Mouse (Mus musculus) intestine, embryonic 15.5 days (tissue): ENCODE data around the gene Ptcra. TPM values are rescaled to one million over a fixed set of nuclear protein-coding genes. Genes with fewer than 3 reads are reported as not detected.

Experiments used
- ATAC-seq: fragments of 200-750 bp; cut with Nextera tagmentation; 2 replicates; pipeline ENCODE4 v1.8.0; 2017; ENCODE audit warnings: moderate TSS enrichment, moderate library complexity
- H3K27ac ChIP-seq: fragments of 300-500 bp; sonication (generic); 2 replicates; pipeline ENCODE4 v1.5.1; 2015; ENCODE audit warnings: mild to moderate bottlenecking, inconsistent platforms
- H3K27me3 ChIP-seq: fragments of 300-500 bp; sonication (generic); replicated peaks from 2 replicates; pipeline ENCODE4 v1.6.1; 2015; ENCODE audit warnings: inconsistent platforms
- H3K36me3 ChIP-seq: fragments of 300-500 bp; sonication (generic); 2 replicates; pipeline ENCODE4 v1.6.1; 2015; ENCODE audit warnings: inconsistent platforms
- H3K4me1 ChIP-seq: fragments of 300-500 bp; sonication (generic); replicated peaks from 2 replicates; pipeline ENCODE4 v1.6.1; 2015; ENCODE audit warnings: inconsistent platforms
- H3K4me2 ChIP-seq: fragments of 300-500 bp; sonication (generic); replicated peaks from 2 replicates; pipeline ENCODE4 v1.6.1; 2015; ENCODE audit warnings: mild to moderate bottlenecking, inconsistent platforms
- H3K4me3 ChIP-seq: fragments of 300-500 bp; sonication (generic); replicated peaks from 2 replicates; pipeline ENCODE4 v1.5.1; 2015; ENCODE audit warnings: inconsistent platforms
- H3K9ac ChIP-seq: fragments of 300-500 bp; sonication (generic); 2 replicates; pipeline ENCODE4 v1.6.1; 2015; ENCODE audit warnings: inconsistent platforms
- H3K9me3 ChIP-seq: fragments of 300-500 bp; sonication (generic); 2 replicates; pipeline ENCODE4 v1.6.1; 2016; ENCODE audit warnings: inconsistent platforms
- WGBS: fragments of 180-500 bp; shearing (Covaris S2); methylation state at CpG from one replicate; pipeline ENCODE4 v1.1.7; 2015; 5-methylcytosine and 5-hydroxymethylcytosine counted together
- polyA plus RNA-seq: library from polyadenylated mRNA; unstranded; fragments of >200 nt; fragmentation: Nextera tagmentation; extraction: Ambion mirVana; gene quantifications from 2 replicates; pipeline ENCODE4 v1.2.1, GENCODE M21; 2015

Ptcra gene
- polyA plus RNA-seq, 1 experiment from 2014 or later: 0.40 TPM

DNA sequence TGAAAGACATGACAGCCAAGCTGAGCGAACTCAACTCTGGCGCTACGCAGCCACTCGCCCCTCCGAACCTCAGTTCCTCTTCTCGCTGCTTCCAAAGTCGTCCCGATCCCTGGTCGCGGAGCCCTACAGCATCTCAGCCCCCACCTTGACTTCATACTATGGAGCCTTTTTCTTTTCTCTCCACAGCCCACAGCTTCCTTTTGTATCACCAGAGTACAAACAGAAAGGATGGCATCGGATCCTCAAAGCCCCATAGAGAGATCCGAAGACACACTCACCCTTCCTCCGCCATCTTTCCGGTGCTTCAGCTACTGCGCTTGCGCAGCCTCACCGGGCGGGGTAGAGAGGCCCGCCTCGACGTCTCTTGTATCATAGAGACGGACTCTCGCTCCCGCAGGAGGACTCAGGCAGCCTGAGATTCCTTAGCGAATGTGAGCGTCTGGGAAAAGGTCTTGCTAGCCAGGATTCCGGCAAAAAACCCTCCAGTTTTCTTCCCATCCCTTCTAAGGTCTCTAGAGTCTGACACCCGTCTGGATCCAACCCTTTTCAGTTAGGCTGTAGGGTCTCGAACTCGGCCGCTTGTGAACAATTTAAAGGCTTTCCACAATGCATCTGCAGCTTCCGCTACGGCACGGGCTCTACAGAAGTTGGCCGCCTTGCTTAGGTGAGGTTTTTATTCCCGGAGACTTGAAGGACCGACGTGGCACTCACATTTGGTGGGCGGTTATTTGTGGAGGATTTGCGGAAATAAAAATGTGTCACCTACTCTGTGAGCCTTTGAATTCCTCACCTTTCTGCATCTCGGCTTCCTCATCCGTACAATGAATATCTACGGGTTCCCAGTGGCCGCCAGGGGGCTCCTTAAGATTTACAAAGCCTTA lies 19.1 kb upstream of the Ptcra start, which contains the start of gene Rpl7l1:
Rpl7l1 (minus strand) TSS at position 332 of the 881 bp plus-strand sequence.
- Histone ChIP-seq H3K27ac (peak within 1 kb of the TSS; percentile 85), H3K9ac (peak within 1 kb of the TSS; percentile 68), H3K4me3 (peak within 1 kb of the TSS; percentile 68), H3K4me2 (peak within 1 kb of the TSS; percentile 62), H3K4me1 (0 out of 2 replicates have a peak, but pooled peaks cover 3% of the 10 kb centered on the region), H3K9me3 (no peaks in the 10 kb centered on the region), H3K36me3 (peaks cover 28% of the 10 kb centered on the region), H3K27me3 (no peaks in the 10 kb centered on the region)
- under 1% methylated on average over 44 of the region's 44 CpGs for WGBS
- ATAC-seq: peak; percentile 96

DNA sequence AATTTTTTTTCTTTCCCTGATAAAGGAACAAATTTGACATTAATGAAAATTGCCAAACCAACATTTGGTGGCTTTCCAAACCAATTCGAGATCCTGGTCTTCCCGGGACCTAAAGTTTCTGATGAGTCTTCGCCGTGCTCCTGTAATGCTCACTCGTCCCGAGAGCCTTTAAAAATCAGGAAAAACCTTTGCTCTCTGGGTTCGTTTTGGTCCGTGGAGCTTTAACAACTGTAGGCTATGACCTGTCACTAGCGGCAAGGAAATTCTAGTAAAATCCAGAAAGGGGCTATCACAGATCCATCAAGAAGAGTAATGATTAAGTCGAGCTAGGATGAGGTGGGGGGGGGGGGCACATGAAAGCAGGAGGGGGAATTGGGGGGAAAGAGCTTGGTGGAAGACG lies 18.4 kb upstream of the Ptcra start:
- 3% methylated on average over 11 of the region's 11 CpGs for WGBS
- ATAC-seq: no peak; the same call in 1 of the 2 replicates
- H3K36me3 ChIP-seq: peaks cover 32% of the 10 kb centered on the region
- H3K4me2 ChIP-seq: peak overlapping the region; percentile 62
- peak overlapping the region; percentile 85 for H3K27ac ChIP-seq
- 0 out of 2 replicates have a peak, but pooled peaks cover 3% of the 10 kb centered on the region for H3K4me1 ChIP-seq
- H3K9me3 ChIP-seq: no peaks in the 10 kb centered on the region
- peak overlapping the region; percentile 68 for H3K4me3 ChIP-seq
- no peaks in the 10 kb centered on the region for H3K27me3 ChIP-seq
- peak overlapping the region; percentile 68 for H3K9ac ChIP-seq

- peaks cover 47% of the 10 kb centered on the region for H3K36me3 ChIP-seq
- no peak for ATAC-seq
- 60% methylated on average over 3 of the region's 3 CpGs for WGBS
- no peak overlapping the region for H3K4me3 ChIP-seq
- H3K9ac ChIP-seq: no peak overlapping the region
- no peaks in the 10 kb centered on the region for H3K27me3 ChIP-seq
- H3K27ac ChIP-seq: no peak overlapping the region
- no peak overlapping the region for H3K4me2 ChIP-seq
- H3K4me1 ChIP-seq: peaks cover 14% of the 10 kb centered on the region
- H3K9me3 ChIP-seq: no peaks in the 10 kb centered on the region
Observed at GRCm38 (mm10) chr17:46776087-46776486, 12.6 kb upstream of the Ptcra start.

- Histone ChIP-seq H3K4me1 (peaks cover 13% of the 10 kb centered on the region), H3K36me3 (peaks cover 43% of the 10 kb centered on the region), H3K9ac (no peak overlapping the region), H3K9me3 (no peaks in the 10 kb centered on the region), H3K4me2 (no peak overlapping the region), H3K4me3 (no peak overlapping the region), H3K27ac (no peak overlapping the region), H3K27me3 (no peaks in the 10 kb centered on the region)
- 92% methylated on average over 9 of the region's 9 CpGs for WGBS
- ATAC-seq: no peak
Observed at GRCm38 (mm10) chr17:46775070-46775469, 11.6 kb upstream of the Ptcra start.

DNA sequence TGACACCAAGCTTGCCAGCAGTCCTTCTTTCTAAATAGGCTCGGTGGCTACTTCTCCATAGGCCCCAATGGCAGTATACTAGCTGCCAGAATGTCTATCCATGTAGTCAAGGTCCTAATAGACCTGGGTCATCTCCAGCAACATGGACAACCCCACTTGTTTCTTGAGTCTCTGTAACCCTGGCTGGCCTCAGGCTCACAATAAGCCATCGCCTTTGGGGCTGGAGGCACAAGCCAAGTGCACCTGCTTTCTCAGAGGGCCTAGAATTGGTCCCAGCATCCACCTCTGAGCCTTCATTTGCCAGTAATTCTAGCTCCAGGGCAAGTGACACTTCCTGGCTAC lies 10.6 kb upstream of the Ptcra start:
- Histone ChIP-seq H3K36me3 (peaks cover 35% of the 10 kb centered on the region), H3K4me2 (peak overlapping the region; percentile 70), H3K27me3 (no peaks in the 10 kb centered on the region), H3K9ac (no peak overlapping the region), H3K27ac (no peak overlapping the region; the same call in 1 of the 2 replicates), H3K4me3 (peak overlapping the region; percentile 91; the same call in 1 of the 2 replicates), H3K4me1 (peaks cover 13% of the 10 kb centered on the region), H3K9me3 (no peaks in the 10 kb centered on the region)
- ATAC-seq: no peak
- 56% methylated on average over 2 of the region's 2 CpGs for WGBS

GRCm38 (mm10) chr17:46773278-46774130 lies 10.0 kb upstream of the Ptcra start:
- Histone ChIP-seq H3K4me3 (peak overlapping the region; percentile 91), H3K27me3 (no peaks in the 10 kb centered on the region), H3K9me3 (no peaks in the 10 kb centered on the region), H3K27ac (peak overlapping the region; percentile 90), H3K4me1 (peaks cover 13% of the 10 kb centered on the region), H3K4me2 (peak overlapping the region; percentile 70), H3K9ac (peak overlapping the region; percentile 94), H3K36me3 (peaks cover 29% of the 10 kb centered on the region)
- 8% methylated on average over 20 of the region's 20 CpGs for WGBS
- peak; percentile 42 for ATAC-seq

DNA sequence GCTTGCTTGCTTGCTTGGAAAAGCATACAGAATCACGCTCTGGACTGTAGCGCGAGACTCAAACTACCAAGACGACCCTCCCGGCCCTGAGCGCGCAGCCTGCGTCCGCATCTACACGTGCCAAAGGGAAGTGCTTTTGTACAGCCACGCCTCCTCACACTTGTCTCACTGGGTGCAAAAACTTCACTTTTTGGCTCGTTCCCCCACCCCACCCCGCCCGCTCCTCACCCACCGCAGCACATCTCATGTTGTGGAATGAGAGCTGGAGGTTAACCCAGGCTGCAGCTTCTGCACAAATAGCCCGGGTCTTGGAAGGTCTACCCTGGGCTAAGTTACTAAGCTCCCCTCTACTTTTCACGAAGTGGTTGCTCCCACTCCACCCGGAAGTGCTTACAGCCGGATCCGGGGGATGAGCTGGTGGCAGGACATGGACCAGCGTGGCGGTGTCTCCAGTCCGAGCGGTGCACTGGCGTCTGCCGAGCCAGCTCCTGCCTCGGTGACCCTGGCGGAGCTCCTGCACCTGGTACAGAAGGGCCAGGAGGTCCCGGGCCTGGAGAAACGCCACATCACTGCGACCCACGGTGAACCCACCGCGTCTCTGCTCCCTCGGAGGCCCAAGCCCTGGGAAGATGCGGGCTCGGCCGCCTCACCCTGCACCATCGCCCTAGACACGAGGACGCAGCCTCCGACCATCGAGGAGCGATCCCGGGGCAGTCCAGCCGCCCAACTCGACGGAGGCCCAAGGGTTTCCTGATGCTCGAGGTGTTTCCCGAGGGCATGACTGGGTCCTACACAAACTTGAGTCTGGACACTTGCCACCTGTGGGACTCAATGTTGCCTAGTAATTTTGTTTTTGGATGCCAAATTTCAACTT lies 9.1 kb upstream of the Ptcra start, which contains the start of gene 2310039H08Rik:
2310039H08Rik (plus strand) TSS at position 232 of the 874 bp plus-strand sequence.
- peaks cover 20% of the 10 kb centered on the region for H3K36me3 ChIP-seq
- no peaks in the 10 kb centered on the region for H3K27me3 ChIP-seq
- ATAC-seq: peak; percentile 92
- WGBS: under 1% methylated on average over 50 of the region's 50 CpGs
- H3K27ac ChIP-seq: peak within 1 kb of the TSS; percentile 90
- H3K4me2 ChIP-seq: peak within 1 kb of the TSS; percentile 70
- peaks cover 13% of the 10 kb centered on the region for H3K4me1 ChIP-seq
- H3K4me3 ChIP-seq: peak within 1 kb of the TSS; percentile 91
- H3K9ac ChIP-seq: peak within 1 kb of the TSS; percentile 94
- H3K9me3 ChIP-seq: no peaks in the 10 kb centered on the region

DNA sequence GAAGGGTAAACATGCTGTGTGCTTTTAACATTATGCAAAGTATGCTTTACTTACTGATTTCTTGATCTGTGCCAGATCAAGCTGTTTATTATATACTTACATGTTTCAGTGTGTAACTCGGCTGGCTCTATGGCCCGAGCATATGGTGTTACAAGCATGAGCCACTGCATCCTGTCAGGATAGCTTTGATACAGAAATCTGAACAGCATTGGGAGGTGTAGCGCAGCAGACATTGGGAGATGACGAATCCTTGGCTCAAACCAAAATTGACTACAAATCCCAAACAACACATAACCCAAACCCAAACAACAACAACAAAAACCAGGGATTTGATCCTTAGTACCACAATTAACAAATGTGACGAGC lies 8.5 kb upstream of the Ptcra start:
- H3K4me1 ChIP-seq: peaks cover 13% of the 10 kb centered on the region
- H3K9ac ChIP-seq: peak overlapping the region; percentile 94
- 4% methylated on average over 5 of the region's 5 CpGs for WGBS
- no peaks in the 10 kb centered on the region for H3K9me3 ChIP-seq
- H3K27me3 ChIP-seq: no peaks in the 10 kb centered on the region
- H3K4me2 ChIP-seq: peak overlapping the region; percentile 70
- ATAC-seq: peak; percentile 29; the same call in 1 of the 2 replicates
- H3K36me3 ChIP-seq: peaks cover 15% of the 10 kb centered on the region
- peak overlapping the region; percentile 91 for H3K4me3 ChIP-seq
- H3K27ac ChIP-seq: peak overlapping the region; percentile 90

- H3K4me2 ChIP-seq: peak overlapping the region; percentile 70
- H3K27ac ChIP-seq: no peak overlapping the region
- peaks cover 14% of the 10 kb centered on the region for H3K36me3 ChIP-seq
- peak overlapping the region; percentile 91 for H3K4me3 ChIP-seq
- H3K9me3 ChIP-seq: no peaks in the 10 kb centered on the region
- H3K4me1 ChIP-seq: peaks cover 13% of the 10 kb centered on the region
- no peaks in the 10 kb centered on the region for H3K27me3 ChIP-seq
- H3K9ac ChIP-seq: no peak overlapping the region
- no peak for ATAC-seq
- 60% methylated on average over 17 of the region's 17 CpGs for whole genome bisulfite sequencing
Observed at GRCm38 (mm10) chr17:46771616-46772015, 8.1 kb upstream of the Ptcra start.

GRCm38 (mm10) chr17:46771025-46771424 lies 7.5 kb upstream of the Ptcra start:
- H3K4me1 ChIP-seq: peaks cover 13% of the 10 kb centered on the region
- no peak overlapping the region for H3K27ac ChIP-seq
- H3K4me3 ChIP-seq: no peak overlapping the region
- H3K36me3 ChIP-seq: peaks cover 8% of the 10 kb centered on the region
- ATAC-seq: no peak
- no peak overlapping the region for H3K4me2 ChIP-seq
- no peaks in the 10 kb centered on the region for H3K9me3 ChIP-seq
- H3K9ac ChIP-seq: no peak overlapping the region
- WGBS: 85% methylated on average over 4 of the region's 4 CpGs
- H3K27me3 ChIP-seq: no peaks in the 10 kb centered on the region

GRCm38 (mm10) chr17:46770546-46770945 lies 7.0 kb upstream of the Ptcra start:
- H3K4me3 ChIP-seq: no peak overlapping the region
- H3K27me3 ChIP-seq: no peaks in the 10 kb centered on the region
- WGBS: 92% methylated on average over 11 of the region's 11 CpGs

More at GRCm38 (mm10) chr17:46770546-46770945, 7.0 kb upstream of the Ptcra start:
- Histone ChIP-seq H3K9ac (no peak overlapping the region), H3K4me1 (peaks cover 13% of the 10 kb centered on the region), H3K27ac (no peak overlapping the region), H3K9me3 (no peaks in the 10 kb centered on the region), H3K4me2 (no peak overlapping the region), H3K36me3 (peaks cover 7% of the 10 kb centered on the region)
- ATAC-seq: no peak
